Mouse (Mus musculus) midbrain, embryonic 13.5 days (tissue): ENCODE results near the gene Ap3b2. TPM values are rescaled to one million over a fixed set of nuclear protein-coding genes. Genes with fewer than 3 reads are reported as not detected.
A peak's percentile ranks its signal among the peaks of the same experiment; 100 is the strongest.

Experiments used
- ATAC-seq: fragments of 200-750 bp; cut with Nextera tagmentation; 2 replicates; pipeline ENCODE4 v1.8.0; 2017; ENCODE audit warnings: mild to moderate bottlenecking, moderate TSS enrichment, moderate library complexity
- H3K27ac ChIP-seq: fragments of 300-500 bp; sonication (generic); 2 replicates; pipeline ENCODE4 v1.5.1; 2015; ENCODE audit warnings: inconsistent platforms, mild to moderate bottlenecking, moderate library complexity
- H3K27me3 ChIP-seq: fragments of 300-500 bp; sonication (generic); 2 replicates; pipeline ENCODE4 v1.6.1; 2015; ENCODE audit warnings: mild to moderate bottlenecking, inconsistent platforms
- H3K36me3 ChIP-seq: fragments of 300-500 bp; sonication (generic); 2 replicates; pipeline ENCODE4 v1.6.1; 2015; ENCODE audit warnings: mild to moderate bottlenecking, inconsistent platforms
- H3K4me1 ChIP-seq: fragments of 300-500 bp; sonication (generic); replicated peaks from 2 replicates; pipeline ENCODE4 v1.6.1; 2015; ENCODE audit warnings: inconsistent platforms
- H3K4me2 ChIP-seq: fragments of 300-500 bp; sonication (generic); replicated peaks from 2 replicates; pipeline ENCODE4 v1.6.1; 2015; ENCODE audit warnings: moderate library complexity, mild to moderate bottlenecking, inconsistent platforms
- H3K4me3 ChIP-seq: fragments of 300-500 bp; sonication (generic); replicated peaks from 2 replicates; pipeline ENCODE4 v1.5.1; 2015; ENCODE audit warnings: mild to moderate bottlenecking, inconsistent platforms
- H3K9ac ChIP-seq: fragments of 300-500 bp; sonication (generic); replicated peaks from 2 replicates; pipeline ENCODE4 v1.6.1; 2015; ENCODE audit warnings: mild to moderate bottlenecking, inconsistent platforms
- H3K9me3 ChIP-seq: fragments of 300-500 bp; sonication (generic); 2 replicates; pipeline ENCODE4 v1.6.1; 2016; ENCODE audit warnings: mild to moderate bottlenecking, inconsistent platforms
- WGBS: fragments of 180-500 bp; shearing (Covaris S2); methylation state at CpG from one replicate; pipeline ENCODE4 v1.1.7; 2015; 5-methylcytosine and 5-hydroxymethylcytosine counted together
- polyA plus RNA-seq: library from polyadenylated mRNA; unstranded; fragments of >200 nt; fragmentation: Nextera tagmentation; extraction: Ambion mirVana; gene quantifications from 2 replicates; pipeline ENCODE4 v1.2.1, GENCODE M21; 2015

Gene Ap3b2
- polyA plus RNA-seq, result 110 and 117 TPM in 2 replicates

DNA sequence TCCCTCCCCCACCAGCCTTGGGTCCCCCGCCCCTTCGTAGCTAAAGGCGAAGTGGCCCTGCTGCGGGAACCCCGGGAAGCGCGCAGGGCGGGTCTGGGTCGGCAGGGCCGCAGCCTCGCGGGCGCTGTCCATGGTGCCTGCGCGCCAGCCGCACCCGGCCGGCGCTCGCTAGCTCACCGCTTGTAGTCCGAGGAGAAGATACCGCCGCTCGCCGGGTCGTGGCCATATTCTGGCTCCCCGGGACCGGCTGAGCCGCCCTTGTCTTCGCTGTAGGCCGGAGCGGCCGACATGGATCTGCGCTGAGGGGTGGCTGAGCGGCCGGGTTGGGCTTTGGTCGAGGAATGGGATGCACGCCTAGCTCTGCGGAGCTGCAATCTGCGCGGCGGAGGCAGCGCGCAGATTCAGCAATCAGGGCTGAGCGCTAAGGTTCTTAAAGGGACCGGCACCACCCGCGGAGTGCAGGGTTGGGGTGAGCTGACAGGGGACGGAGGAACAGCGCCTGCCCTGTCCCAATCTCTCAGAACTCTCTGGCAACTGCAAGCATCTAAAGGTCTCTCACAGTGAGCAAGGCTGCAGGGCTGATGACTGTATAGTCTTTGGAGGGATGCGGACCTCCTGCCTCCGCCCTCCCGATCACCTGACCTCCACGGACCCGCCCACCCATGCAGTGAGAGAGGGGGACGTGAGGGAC lies at the start of gene Ap3b2:
Ap3b2 (minus strand) TSS at position 595 of the 691 bp plus-strand sequence.
- peak; percentile 91 for ATAC-seq
- under 1% methylated on average over 56 of the region's 57 CpGs for WGBS
- Histone ChIP-seq H3K27ac (peak within 1 kb of the TSS; percentile 98), H3K9ac (peak within 1 kb of the TSS; percentile 93), H3K27me3 (peaks cover 13% of the 10 kb centered on the region; the same call in 1 of the 2 replicates), H3K36me3 (no peaks in the 10 kb centered on the region), H3K4me2 (peak within 1 kb of the TSS; percentile 64), H3K9me3 (no peaks in the 10 kb centered on the region), H3K4me3 (peak within 1 kb of the TSS; percentile 79), H3K4me1 (peaks cover 32% of the 10 kb centered on the region)

DNA sequence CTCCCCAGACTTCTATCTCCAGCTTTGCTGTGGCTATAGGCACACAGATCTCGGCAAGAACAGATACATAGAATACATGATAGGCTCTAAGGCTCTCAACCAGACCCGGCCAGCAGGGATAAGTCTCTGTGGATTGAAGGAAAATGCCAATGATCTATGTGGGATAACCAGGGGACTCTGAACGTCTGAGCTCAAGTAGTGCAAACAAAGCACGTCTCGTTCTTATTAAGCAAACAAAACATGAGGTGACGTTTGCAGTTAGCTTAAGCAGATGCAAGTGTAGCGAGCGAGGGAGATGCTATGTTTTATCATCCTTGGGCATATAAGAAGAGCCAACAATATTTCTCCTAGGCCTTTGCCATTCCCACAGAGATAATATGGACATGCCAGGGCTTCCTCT lies 49.2 kb upstream of the Ap3b2 start:
- WGBS, result 80% methylated on average over 8 of the region's 8 CpGs
- H3K9me3 ChIP-seq, result no peaks in the 10 kb centered on the region
- no peak overlapping the region for H3K4me2 ChIP-seq
- no peaks in the 10 kb centered on the region for H3K27me3 ChIP-seq
- H3K9ac ChIP-seq, result no peak overlapping the region
- no peaks in the 10 kb centered on the region for H3K36me3 ChIP-seq
- no peak for ATAC-seq
- H3K27ac ChIP-seq, result no peak overlapping the region
- peaks cover 26% of the 10 kb centered on the region for H3K4me1 ChIP-seq
- no peak overlapping the region for H3K4me3 ChIP-seq

DNA sequence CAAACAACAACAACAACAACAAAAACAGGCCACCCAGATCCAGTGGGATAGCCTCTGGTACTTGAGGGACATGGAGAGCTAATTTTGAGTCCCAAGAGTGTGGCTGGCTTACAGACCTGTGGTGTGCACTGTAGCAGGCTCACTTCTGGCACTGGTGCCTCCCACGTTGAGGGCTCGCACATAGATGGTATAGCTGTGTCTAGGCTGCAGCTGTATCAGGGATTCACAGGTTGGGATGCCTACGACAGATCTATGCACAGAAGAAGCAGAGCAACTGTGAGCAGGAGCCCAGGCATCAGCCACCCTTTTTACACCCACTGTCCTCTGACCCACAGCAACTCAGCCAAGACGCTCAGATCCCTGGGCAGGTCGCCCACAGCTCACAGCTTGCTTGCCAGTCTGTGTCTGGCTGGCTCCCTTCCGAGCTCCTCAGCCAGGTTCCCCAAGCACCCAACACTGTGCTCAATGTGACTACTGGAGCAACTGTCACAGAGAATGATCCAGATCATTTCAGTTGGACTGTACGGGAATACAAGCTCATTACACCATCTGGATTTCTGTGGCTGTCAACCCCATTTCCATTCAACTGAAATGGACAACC lies 48.3 kb upstream of the Ap3b2 start:
- no peaks in the 10 kb centered on the region for H3K9me3 ChIP-seq
- 85% methylated on average over 7 of the region's 7 CpGs for WGBS
- no peak overlapping the region for H3K4me3 ChIP-seq
- no peak for ATAC-seq
- no peaks in the 10 kb centered on the region for H3K27me3 ChIP-seq
- H3K36me3 ChIP-seq, result no peaks in the 10 kb centered on the region
- no peak overlapping the region for H3K4me2 ChIP-seq
- H3K27ac ChIP-seq, result no peak overlapping the region
- H3K4me1 ChIP-seq, result peaks cover 26% of the 10 kb centered on the region
- H3K9ac ChIP-seq, result no peak overlapping the region

DNA sequence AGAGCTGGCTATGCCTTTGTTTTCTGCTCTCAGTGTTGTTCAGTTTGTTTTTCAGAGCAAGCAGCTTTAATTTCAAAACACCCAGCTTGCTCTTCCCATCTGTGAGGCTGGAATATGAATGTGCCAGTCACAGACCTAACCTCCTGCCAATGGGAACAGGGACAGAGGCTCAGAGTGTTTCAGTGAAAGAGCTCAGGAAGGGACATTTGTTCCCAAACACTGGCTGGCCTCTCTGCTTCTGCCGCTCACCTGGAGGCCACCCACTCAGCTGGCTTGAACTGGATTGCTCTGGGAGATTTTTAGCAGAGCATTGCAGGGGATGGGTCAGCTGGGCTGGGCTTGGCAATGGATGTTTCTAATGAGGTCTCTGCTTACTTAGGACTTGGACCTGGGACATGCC lies 47.3 kb upstream of the Ap3b2 start:
- Histone ChIP-seq H3K4me2 (no peak overlapping the region), H3K9me3 (no peaks in the 10 kb centered on the region), H3K4me1 (peaks cover 22% of the 10 kb centered on the region), H3K27ac (no peak overlapping the region), H3K27me3 (no peaks in the 10 kb centered on the region), H3K36me3 (peaks cover under 1% of the 10 kb centered on the region; the same call in 1 of the 2 replicates), H3K4me3 (no peak overlapping the region), H3K9ac (no peak overlapping the region)
- WGBS, result 65% methylated on average over 1 of the region's 1 CpGs
- no peak for ATAC-seq

DNA sequence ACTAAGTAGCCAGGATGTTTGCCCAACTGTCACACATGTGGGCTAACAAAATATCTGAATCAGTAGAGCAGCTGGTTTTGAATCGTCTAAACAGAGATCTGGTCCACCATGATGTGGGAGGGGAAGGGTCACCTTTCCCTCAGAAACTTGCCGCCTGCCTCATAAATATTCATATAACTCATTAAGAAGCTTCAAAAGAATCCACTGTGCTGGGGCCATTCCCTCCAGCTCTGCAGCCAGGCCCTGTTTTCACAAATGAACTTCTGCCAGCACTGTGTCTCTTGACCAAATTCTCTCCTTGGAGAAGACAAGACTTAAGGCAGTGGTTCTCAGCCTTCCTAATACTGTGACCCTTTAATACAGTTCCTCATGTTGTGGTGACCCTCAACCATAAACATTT lies 45.8 kb upstream of the Ap3b2 start:
- Histone ChIP-seq H3K27ac (no peak overlapping the region), H3K4me1 (peaks cover 22% of the 10 kb centered on the region), H3K27me3 (no peaks in the 10 kb centered on the region), H3K4me3 (no peak overlapping the region), H3K4me2 (no peak overlapping the region), H3K9me3 (no peaks in the 10 kb centered on the region), H3K9ac (no peak overlapping the region), H3K36me3 (peaks cover 15% of the 10 kb centered on the region)
- WGBS, result 7% methylated on average over 2 of the region's 2 CpGs
- ATAC-seq, result no peak

DNA sequence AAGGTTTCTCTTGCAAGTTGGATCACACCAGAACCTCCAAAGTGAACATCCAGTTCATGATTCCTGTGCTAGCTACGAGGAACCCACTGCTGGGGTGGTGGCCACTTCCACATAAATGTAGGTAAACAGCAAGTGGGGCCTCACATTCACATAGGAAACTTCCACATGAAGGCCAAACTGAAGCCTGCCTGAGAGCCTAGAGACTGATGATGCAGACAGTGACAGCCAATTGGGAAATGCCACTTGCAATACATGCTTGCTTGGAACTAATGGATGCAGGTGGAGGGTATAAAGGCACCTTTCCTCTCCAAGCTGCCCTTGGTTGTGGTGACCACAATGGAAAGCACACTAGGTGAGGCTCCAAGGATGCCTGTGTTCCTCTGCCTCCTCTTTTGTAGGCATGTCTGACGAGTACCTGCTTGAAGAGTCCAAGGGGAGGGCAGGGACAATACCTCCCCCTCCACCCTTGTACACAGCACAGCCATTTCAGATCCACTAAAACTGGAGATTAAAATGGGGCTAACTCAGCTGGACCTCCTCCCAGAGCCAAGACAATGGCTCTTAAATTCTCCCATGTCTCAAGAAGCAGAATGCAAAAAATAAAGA lies 44.4 kb upstream of the Ap3b2 start:
- H3K4me2 ChIP-seq, result no peak overlapping the region
- H3K4me3 ChIP-seq, result no peak overlapping the region
- no peak for ATAC-seq
- H3K4me1 ChIP-seq, result peaks cover 22% of the 10 kb centered on the region
- 0 out of 2 replicates have a peak, but pooled peaks cover 7% of the 10 kb centered on the region for H3K9me3 ChIP-seq
- H3K36me3 ChIP-seq, result peaks cover 29% of the 10 kb centered on the region
- 91% methylated on average over 2 of the region's 2 CpGs for WGBS
- H3K27me3 ChIP-seq, result no peaks in the 10 kb centered on the region
- H3K27ac ChIP-seq, result no peak overlapping the region
- H3K9ac ChIP-seq, result no peak overlapping the region

DNA sequence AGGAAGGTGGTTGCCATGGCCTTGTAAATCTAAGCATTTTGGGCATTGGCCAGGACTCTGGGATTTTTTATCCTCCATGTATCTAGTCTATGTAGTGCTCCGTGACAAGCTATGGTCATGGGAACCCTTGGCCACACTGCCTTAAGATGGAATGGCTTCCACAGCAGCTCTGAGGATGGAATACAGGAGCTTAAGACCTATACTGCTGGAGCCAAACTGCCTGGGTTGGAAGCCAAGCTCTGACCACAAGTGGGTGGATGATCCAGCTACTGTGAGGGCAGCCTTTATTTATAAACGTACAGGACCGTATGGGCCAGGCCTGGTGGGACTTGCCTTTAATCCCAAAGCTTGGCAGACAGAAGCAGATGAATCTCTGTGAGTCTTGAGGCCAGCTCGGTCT lies 42.8 kb upstream of the Ap3b2 start:
- WGBS, result 95% methylated on average over 4 of the region's 4 CpGs
- Histone ChIP-seq H3K9me3 (0 out of 2 replicates have a peak, but pooled peaks cover 7% of the 10 kb centered on the region), H3K4me1 (peaks cover 22% of the 10 kb centered on the region), H3K27me3 (no peaks in the 10 kb centered on the region), H3K9ac (no peak overlapping the region), H3K36me3 (peaks cover 46% of the 10 kb centered on the region), H3K4me3 (no peak overlapping the region), H3K4me2 (no peak overlapping the region), H3K27ac (no peak overlapping the region)
- ATAC-seq, result no peak

DNA sequence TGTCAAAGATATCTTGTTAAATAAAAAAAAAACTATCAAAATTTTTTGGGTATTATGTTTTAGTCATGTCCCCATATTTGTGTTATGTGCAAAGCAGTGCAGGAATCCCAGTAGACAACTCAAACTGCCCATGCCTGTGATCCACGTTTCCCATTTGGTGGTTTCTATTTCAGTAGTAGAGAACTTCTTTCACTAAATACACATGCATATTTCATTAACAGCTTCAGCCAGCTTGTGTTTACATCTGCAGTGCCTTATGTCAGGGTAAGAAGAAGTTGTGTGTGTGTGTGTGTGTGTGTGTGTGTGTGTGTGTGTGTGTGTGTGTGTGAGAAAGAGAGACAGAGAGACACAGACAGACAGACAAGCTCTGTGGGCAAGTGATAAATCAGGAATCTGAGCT lies 37.7 kb upstream of the Ap3b2 start:
- 95% methylated on average over 1 of the region's 1 CpGs for WGBS
- H3K36me3 ChIP-seq, result peaks cover 84% of the 10 kb centered on the region
- H3K4me2 ChIP-seq, result no peak overlapping the region
- H3K4me3 ChIP-seq, result no peak overlapping the region
- 0 out of 2 replicates have a peak, but pooled peaks cover 7% of the 10 kb centered on the region for H3K9me3 ChIP-seq
- no peaks in the 10 kb centered on the region; the same call in none of the 2 replicates for H3K4me1 ChIP-seq
- no peaks in the 10 kb centered on the region for H3K27me3 ChIP-seq
- ATAC-seq, result no peak
- no peak overlapping the region for H3K9ac ChIP-seq
- H3K27ac ChIP-seq, result no peak overlapping the region

DNA sequence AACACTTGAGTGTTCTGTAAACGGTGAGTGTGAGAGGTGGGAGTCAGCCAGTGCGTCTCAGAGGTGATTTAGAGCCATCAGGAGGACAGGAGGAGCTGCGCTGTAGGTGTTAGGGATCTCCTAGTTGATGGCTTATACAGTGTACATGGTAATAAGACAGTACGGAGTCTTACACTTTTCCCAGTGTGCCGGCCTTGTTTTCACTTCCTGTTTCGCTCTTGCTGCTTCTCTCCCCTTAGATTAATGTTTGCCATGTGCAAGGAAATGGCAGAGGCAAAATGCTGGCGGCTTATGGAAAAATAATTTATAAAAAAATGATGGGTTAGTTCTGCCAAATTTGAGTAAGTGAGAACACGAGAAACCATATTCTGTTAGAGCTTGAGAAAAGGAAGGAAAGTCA lies 35.2 kb upstream of the Ap3b2 start:
- Histone ChIP-seq H3K9me3 (0 out of 2 replicates have a peak, but pooled peaks cover 4% of the 10 kb centered on the region), H3K27me3 (no peaks in the 10 kb centered on the region), H3K36me3 (peaks cover 72% of the 10 kb centered on the region), H3K27ac (no peak overlapping the region), H3K4me3 (no peak overlapping the region), H3K9ac (no peak overlapping the region), H3K4me1 (peaks cover 11% of the 10 kb centered on the region), H3K4me2 (no peak overlapping the region)
- WGBS, result 94% methylated on average over 8 of the region's 8 CpGs
- no peak for ATAC-seq

DNA sequence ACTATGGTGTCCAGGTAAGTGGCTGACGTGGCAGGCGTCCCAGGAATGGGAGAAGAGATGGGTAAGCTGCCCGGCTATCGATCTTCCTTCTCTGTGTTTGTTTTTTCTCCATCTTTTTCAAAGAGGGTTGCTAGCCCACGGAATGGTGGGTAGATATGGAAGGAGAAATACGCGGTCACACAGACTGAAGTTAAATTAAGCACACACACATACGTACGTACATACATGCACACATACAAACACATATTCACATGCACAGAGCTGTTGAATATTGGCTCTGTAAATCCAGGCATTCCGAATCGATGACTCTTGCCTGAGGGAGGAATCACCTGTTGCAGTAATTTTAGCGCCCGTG lies 29.9 kb upstream of the Ap3b2 start:
- no peak; the same call in 1 of the 2 replicates for ATAC-seq
- H3K9me3 ChIP-seq, result no peaks in the 10 kb centered on the region

DNA sequence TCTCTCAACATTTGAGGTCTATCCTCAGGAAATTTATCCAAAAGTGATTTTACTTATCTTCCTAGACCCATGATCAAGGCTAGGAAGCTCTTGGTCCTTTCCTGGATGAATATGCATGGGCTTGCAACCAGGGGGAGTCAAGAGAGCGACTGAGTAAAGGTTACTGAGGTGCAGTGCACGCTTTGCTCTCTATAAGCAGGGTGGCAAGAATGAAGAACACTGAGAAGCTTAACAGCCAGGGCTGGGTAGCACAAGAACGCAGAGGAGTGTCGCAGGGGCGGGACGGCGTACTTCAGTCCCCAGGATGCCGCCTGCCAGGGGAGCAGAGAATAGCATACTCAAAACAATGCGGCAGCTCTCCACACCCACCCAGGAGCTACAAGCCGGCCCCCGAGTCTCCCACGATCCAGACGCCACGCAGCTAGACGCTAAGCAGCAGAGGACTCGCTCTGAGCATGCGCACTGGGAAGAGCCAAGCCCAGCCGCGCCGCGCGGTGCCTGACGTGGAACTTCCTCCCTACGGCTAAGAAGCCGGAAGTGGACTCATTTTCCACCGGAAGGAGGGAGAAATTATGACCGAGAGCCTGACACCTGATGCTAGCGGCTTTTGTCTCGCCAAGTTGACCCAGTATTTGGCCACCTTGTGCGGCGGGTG lies 29.4 kb upstream of the Ap3b2 start:
- WGBS, result under 1% methylated on average over 31 of the region's 31 CpGs
- H3K9me3 ChIP-seq, result no peaks in the 10 kb centered on the region
- H3K27me3 ChIP-seq, result no peaks in the 10 kb centered on the region

More for the DNA sequence above, 29.9 kb upstream of the Ap3b2 start:
- peak overlapping the region; percentile 97 for H3K27ac ChIP-seq
- H3K9ac ChIP-seq, result peak overlapping the region; percentile 76
- H3K36me3 ChIP-seq, result peaks cover 21% of the 10 kb centered on the region
- peaks cover 21% of the 10 kb centered on the region for H3K4me1 ChIP-seq
- 14% methylated on average over 13 of the region's 13 CpGs for WGBS
- peak overlapping the region; percentile 54 for H3K4me3 ChIP-seq
- peak overlapping the region; percentile 83 for H3K4me2 ChIP-seq
- no peaks in the 10 kb centered on the region for H3K27me3 ChIP-seq

More for the DNA sequence above, 29.4 kb upstream of the Ap3b2 start:
- ATAC-seq, result peak; percentile 98
- Histone ChIP-seq H3K9ac (peak overlapping the region; percentile 76), H3K27ac (peak overlapping the region; percentile 97), H3K4me3 (peak overlapping the region; percentile 54), H3K36me3 (peaks cover 19% of the 10 kb centered on the region), H3K4me1 (peaks cover 21% of the 10 kb centered on the region), H3K4me2 (peak overlapping the region; percentile 83)
